Mouse (Mus musculus) hindbrain, embryonic 13.5 days (tissue): ENCODE results near the gene Dock4. TPM values are rescaled to one million over a fixed set of nuclear protein-coding genes. Genes with fewer than 3 reads are reported as not detected.

ENCODE experiments used
- ATAC-seq: fragments of 200-750 bp; cut with Nextera tagmentation; 2 replicates; pipeline ENCODE4 v1.8.0; 2017; ENCODE audit warnings: moderate TSS enrichment; ENCODE audit not compliant: low FRiP score
- H3K27ac ChIP-seq: fragments of 300-500 bp; sonication (generic); 2 replicates; pipeline ENCODE4 v1.5.1; 2015; ENCODE audit warnings: inconsistent platforms, mild to moderate bottlenecking, moderate library complexity
- H3K27me3 ChIP-seq: fragments of 300-500 bp; sonication (generic); 2 replicates; pipeline ENCODE4 v1.6.1; 2015; ENCODE audit warnings: mild to moderate bottlenecking, inconsistent platforms
- H3K36me3 ChIP-seq: fragments of 300-500 bp; sonication (generic); 2 replicates; pipeline ENCODE4 v1.6.1; 2015; ENCODE audit warnings: mild to moderate bottlenecking, inconsistent platforms
- H3K4me1 ChIP-seq: fragments of 300-500 bp; sonication (generic); replicated peaks from 2 replicates; pipeline ENCODE4 v1.6.1; 2015; ENCODE audit warnings: inconsistent platforms
- H3K4me2 ChIP-seq: fragments of 300-500 bp; sonication (generic); 2 replicates; pipeline ENCODE4 v1.6.1; 2015; ENCODE audit warnings: inconsistent platforms, mild to moderate bottlenecking, moderate library complexity
- H3K4me3 ChIP-seq: fragments of 300-500 bp; sonication (generic); 2 replicates; pipeline ENCODE4 v1.5.1; 2015; ENCODE audit warnings: mild to moderate bottlenecking, inconsistent platforms
- H3K9ac ChIP-seq: fragments of 300-500 bp; sonication (generic); 2 replicates; pipeline ENCODE4 v1.6.1; 2015; ENCODE audit warnings: mild to moderate bottlenecking, inconsistent platforms
- H3K9me3 ChIP-seq: fragments of 300-500 bp; sonication (generic); 2 replicates; pipeline ENCODE4 v1.6.1; 2016; ENCODE audit warnings: inconsistent platforms
- WGBS: fragments of 180-500 bp; shearing (Covaris S2); methylation state at CpG from one replicate; pipeline ENCODE4 v1.1.7; 2015; 5-methylcytosine and 5-hydroxymethylcytosine counted together
- polyA plus RNA-seq: library from polyadenylated mRNA; unstranded; fragments of >200 nt; fragmentation: Nextera tagmentation; extraction: Ambion mirVana; gene quantifications from 2 replicates; pipeline ENCODE4 v1.2.1, GENCODE M21; 2015

Dock4 gene
- polyA plus RNA-seq, 1 experiment from 2014 or later, result 43.4 TPM

DNA sequence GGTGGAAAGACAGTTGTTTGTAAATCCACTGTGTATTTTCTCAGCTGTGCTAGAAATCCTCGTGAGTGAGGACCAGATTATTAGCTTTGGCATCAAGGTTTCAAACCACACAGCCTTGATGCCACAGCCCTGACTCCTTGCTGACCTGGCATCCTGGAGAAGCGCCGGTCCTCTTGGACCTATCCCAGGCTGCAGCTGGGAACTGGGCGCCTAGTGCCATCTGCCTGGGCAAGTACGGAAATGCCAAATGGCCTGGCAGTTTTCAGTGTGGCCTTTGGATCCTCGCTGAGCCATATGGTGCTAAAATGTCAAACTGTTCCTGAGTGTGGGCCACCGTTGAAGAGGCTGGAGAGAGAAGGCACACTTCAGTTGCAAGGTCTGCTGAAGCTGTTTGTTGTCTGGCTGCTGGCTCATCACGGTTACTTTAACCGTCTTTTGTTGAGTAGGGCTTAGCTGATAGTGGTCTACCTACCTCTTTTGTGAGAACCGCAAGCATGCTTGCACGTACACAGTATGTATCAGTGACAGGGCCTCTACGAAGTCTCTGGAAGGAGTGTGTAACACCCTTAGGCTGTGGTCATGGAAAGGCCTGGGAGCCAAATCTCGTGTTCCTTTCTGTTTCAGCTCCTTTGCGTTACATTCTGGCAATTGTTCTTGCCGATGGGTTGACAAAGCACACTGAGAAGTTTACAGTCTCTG lies 53.3 kb downstream of the Dock4 start:
- Histone ChIP-seq H3K36me3 (no peaks in the 10 kb centered on the region), H3K9ac (no peak overlapping the region), H3K4me1 (peaks cover 44% of the 10 kb centered on the region), H3K27me3 (no peaks in the 10 kb centered on the region), H3K9me3 (no peaks in the 10 kb centered on the region), H3K4me2 (no peak overlapping the region), H3K27ac (peak overlapping the region; percentile 31; the same call in 1 of the 2 replicates), H3K4me3 (no peak overlapping the region)
- 0 out of 2 replicates have a peak, but pooled peaks have one; percentile 25 for ATAC-seq
- WGBS, result 70% methylated on average over 15 of the region's 15 CpGs

DNA sequence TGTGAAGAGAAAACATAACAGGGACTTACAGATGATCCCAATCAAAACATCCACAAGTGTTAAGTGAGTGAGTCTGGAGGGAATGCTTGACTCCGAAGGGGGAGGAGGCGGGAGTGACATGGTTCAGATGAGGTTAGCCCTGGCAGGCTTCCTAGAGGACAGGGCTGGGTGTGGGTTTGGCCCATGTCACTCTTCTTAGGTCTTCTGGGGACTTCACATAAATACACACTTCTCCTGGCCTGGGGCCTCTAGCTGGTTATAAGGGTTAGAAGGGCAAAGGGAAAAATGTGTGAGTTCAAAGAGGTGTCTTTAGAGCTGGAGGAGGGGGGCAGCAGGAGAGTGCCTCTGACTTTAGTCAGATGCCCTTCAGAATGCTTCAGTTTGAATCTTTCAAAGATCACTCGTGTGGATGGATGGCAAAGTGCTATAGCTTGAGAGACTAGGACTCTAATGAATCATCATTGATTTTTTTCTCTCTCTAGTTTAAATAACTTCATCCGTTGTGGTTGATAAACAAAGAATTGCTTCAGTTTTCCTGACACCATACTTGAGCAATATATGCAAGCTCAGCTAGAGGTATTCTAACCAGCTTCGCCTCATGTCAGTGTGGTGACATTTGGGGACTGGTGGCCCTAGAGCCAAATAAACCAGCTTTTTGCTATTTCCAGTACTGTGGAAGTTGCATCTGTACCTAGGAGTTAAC lies 54.0 kb downstream of the Dock4 start:
- Histone ChIP-seq H3K9me3 (no peaks in the 10 kb centered on the region), H3K27me3 (no peaks in the 10 kb centered on the region), H3K4me1 (peaks cover 51% of the 10 kb centered on the region), H3K4me3 (no peak overlapping the region), H3K36me3 (no peaks in the 10 kb centered on the region), H3K4me2 (no peak overlapping the region), H3K27ac (no peak overlapping the region), H3K9ac (no peak overlapping the region)
- 70% methylated on average over 5 of the region's 5 CpGs for WGBS
- ATAC-seq, result no peak

DNA sequence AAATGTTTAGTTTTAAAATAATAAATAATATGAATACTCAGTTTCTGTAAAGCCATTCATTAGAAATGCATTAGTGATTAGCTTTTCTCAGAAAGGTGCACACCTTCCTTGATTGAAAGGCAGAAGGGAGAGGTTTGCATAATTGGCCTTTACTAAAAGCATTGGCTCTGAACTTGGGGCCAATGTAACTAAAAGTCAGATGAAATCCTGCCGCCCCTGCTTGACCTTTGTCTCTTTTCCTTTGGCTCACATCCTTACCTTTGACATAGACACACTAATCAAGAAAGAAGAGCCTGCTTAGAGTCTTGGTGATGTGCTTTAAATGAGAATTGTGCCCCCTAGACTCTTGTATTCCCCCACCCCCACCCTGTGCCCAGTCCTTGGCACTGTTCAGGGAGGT lies 55.4 kb downstream of the Dock4 start:
- H3K36me3 ChIP-seq, result no peaks in the 10 kb centered on the region
- H3K4me2 ChIP-seq, result no peak overlapping the region
- H3K9me3 ChIP-seq, result no peaks in the 10 kb centered on the region
- ATAC-seq, result no peak
- 79% methylated on average over 1 of the region's 1 CpGs for WGBS
- no peak overlapping the region for H3K27ac ChIP-seq
- peaks cover 52% of the 10 kb centered on the region for H3K4me1 ChIP-seq
- no peaks in the 10 kb centered on the region for H3K27me3 ChIP-seq
- H3K9ac ChIP-seq, result no peak overlapping the region
- no peak overlapping the region for H3K4me3 ChIP-seq

DNA sequence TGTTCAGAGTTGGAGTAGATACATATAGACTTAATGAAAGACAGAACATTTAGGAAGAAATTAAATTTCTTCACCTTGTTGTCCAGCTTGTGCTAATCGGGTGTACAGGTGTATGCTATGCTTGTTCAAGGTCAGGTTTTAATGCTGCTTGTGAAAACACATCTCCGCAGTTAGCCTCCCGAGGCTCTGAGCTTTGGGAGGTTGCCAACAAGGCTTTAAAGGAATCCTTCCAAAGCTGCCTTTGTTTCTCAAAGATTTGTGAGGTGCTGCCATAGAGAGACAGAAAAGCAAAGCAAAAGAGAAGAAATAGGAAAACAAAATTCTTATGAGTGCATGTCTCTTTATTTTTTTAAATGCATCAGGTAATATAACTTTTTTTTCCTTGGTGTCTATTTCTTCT lies 57.8 kb downstream of the Dock4 start:
- ATAC-seq, result no peak
- 54% methylated on average over 3 of the region's 3 CpGs for WGBS

DNA sequence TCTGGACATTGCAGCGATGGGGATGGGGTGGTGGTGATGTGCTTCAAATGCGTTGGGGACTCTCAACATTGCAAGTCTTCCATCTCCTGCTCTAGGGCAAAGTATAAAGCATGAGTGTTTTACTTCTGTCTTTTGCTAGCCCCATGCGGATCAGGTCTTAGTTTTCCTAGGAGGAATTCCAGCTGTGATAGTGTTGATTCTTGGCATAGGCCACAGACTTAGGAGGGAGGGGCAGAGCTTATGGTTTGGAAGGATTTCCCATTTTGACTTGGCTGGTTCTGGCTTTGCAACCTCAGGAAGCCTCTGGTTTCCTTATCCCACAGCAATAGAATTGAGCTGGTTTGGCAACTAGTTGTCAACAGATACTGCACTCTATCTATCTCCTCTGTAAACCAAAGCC lies 58.9 kb downstream of the Dock4 start:
- no peak for ATAC-seq
- H3K9ac ChIP-seq, result no peak overlapping the region
- peaks cover 30% of the 10 kb centered on the region for H3K4me1 ChIP-seq
- 83% methylated on average over 3 of the region's 3 CpGs for WGBS
- no peak overlapping the region for H3K4me3 ChIP-seq
- H3K27ac ChIP-seq, result no peak overlapping the region
- no peak overlapping the region for H3K4me2 ChIP-seq
- H3K27me3 ChIP-seq, result no peaks in the 10 kb centered on the region
- no peaks in the 10 kb centered on the region for H3K36me3 ChIP-seq
- H3K9me3 ChIP-seq, result no peaks in the 10 kb centered on the region

More for the DNA sequence above, 57.8 kb downstream of the Dock4 start:
- Histone ChIP-seq H3K9ac (no peak overlapping the region), H3K36me3 (no peaks in the 10 kb centered on the region), H3K4me2 (no peak overlapping the region), H3K27me3 (no peaks in the 10 kb centered on the region), H3K9me3 (no peaks in the 10 kb centered on the region), H3K4me3 (no peak overlapping the region), H3K27ac (no peak overlapping the region), H3K4me1 (peaks cover 40% of the 10 kb centered on the region)

DNA sequence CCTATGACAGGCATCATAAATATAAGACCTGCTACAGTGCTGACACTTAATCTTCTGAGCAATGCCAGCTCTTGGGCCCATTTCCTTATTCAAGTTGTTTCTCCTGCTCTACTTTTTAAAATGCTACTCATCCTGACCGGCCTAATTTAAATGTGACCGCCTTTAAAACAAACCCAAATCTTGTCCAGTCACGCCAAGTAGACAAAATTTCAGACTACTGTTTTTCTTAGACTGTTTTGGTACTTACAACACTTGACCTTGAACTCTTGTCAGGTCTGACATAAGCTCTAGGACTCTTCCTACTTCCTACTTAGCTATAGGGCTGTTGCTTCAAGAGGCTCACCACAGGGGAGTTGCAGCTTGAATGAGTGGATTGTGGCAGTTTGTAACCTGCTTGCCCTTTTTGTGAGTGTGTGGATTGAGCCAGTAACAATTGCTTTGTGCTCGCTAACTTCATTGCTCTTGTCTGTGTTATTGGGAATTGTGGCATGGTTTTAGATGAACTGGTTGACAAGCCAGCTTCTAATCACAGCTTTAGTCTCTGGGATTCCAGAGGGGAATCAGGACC lies 62.2 kb downstream of the Dock4 start:
- no peak overlapping the region for H3K9ac ChIP-seq
- H3K4me1 ChIP-seq, result peaks cover 40% of the 10 kb centered on the region
- WGBS, result 62% methylated on average over 4 of the region's 4 CpGs
- H3K27me3 ChIP-seq, result no peaks in the 10 kb centered on the region
- no peaks in the 10 kb centered on the region for H3K36me3 ChIP-seq
- no peak overlapping the region for H3K4me2 ChIP-seq
- H3K27ac ChIP-seq, result no peak overlapping the region
- no peak overlapping the region for H3K4me3 ChIP-seq
- no peaks in the 10 kb centered on the region for H3K9me3 ChIP-seq
- ATAC-seq, result no peak

DNA sequence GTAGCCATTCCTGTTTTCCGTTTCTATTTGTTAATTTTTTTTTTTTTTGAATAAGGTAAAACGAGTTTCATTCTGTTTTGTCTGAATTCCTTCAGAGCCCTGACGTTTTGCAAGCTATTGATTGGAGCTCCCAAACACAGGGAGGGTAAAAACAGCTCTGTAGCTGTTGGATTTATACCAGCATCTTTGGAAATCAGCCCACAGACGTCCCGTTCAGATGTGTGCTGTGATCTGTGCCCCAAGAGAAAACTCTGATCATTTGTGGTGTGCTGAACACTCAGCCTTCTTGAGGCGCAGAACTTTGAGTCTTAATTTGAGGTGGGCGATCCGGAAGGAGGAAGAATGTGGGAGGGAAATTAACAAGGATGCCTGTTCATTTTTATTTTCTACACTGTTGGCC lies 62.7 kb downstream of the Dock4 start:
- Histone ChIP-seq H3K27ac (no peak overlapping the region), H3K4me1 (peaks cover 40% of the 10 kb centered on the region)
- 49% methylated on average over 8 of the region's 8 CpGs for WGBS

DNA sequence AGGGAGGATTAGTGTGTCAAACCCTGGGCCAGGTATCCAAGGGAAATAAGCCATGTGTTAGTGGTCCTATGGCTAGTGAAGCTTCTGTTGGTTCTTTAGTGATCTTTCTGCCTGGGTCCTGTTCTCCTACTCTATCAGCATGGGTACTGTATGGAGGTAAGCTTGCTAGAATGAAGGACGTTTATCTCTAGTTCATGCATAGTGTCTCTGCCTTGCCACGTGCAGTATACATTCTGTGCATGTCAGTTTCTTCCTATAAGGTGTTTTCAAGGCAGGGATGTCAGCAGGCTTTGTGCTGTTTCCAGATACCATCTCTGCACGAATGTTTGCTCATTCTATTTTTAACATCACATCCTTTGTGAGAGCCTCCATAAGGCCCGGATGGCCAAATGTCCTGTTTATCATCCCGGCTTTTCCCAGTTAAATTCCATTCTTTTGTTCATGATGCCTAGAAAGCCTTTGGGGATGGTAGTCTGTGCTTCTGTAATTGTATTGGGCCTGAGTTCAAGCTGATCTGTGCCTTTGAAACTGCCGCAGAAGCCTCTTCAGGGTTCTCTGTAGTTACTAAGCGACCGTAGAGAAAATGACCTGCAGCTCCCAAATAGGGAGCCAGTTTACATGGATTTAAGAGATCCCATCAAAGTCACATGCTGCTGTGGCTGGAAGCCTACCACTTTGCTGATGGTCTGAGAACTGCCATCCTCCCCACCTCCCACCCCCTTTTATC lies 66.1 kb downstream of the Dock4 start:
- Histone ChIP-seq H3K4me1 (peaks cover 31% of the 10 kb centered on the region), H3K36me3 (no peaks in the 10 kb centered on the region), H3K4me3 (no peak overlapping the region), H3K9ac (no peak overlapping the region; the same call in 1 of the 2 replicates), H3K9me3 (no peaks in the 10 kb centered on the region), H3K27ac (peak overlapping the region; percentile 73), H3K4me2 (no peak overlapping the region), H3K27me3 (no peaks in the 10 kb centered on the region)
- peak; percentile 62; the same call in 1 of the 2 replicates for ATAC-seq
- 43% methylated on average over 8 of the region's 8 CpGs for WGBS

More for the DNA sequence above, 62.7 kb downstream of the Dock4 start:
- Histone ChIP-seq H3K4me2 (no peak overlapping the region), H3K4me3 (no peak overlapping the region), H3K9ac (no peak overlapping the region), H3K27me3 (no peaks in the 10 kb centered on the region), H3K9me3 (no peaks in the 10 kb centered on the region), H3K36me3 (no peaks in the 10 kb centered on the region)
- ATAC-seq, result no peak

DNA sequence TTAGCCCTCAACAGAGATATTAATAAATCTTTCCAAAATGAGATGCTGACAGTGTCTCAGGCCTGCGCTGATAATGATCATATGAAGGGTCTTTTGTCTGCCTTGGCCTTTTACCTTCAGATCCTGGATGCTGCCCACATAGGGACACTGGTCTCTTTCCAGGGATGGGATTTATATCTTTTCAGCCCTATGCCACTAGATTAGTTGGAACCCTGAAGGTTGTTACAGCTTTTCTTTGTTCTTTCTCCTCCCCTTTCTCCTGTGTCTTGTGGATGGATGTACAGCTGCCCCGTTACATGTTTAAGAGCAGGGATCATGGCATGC lies 66.6 kb downstream of the Dock4 start:
- H3K36me3 ChIP-seq, result no peaks in the 10 kb centered on the region
- peaks cover 31% of the 10 kb centered on the region for H3K4me1 ChIP-seq
- H3K9ac ChIP-seq, result no peak overlapping the region
- H3K27ac ChIP-seq, result peak overlapping the region; percentile 73
- no peak overlapping the region for H3K4me2 ChIP-seq
- H3K27me3 ChIP-seq, result no peaks in the 10 kb centered on the region
- no peaks in the 10 kb centered on the region for H3K9me3 ChIP-seq
- H3K4me3 ChIP-seq, result no peak overlapping the region
- WGBS, result 47% methylated on average over 2 of the region's 2 CpGs
- ATAC-seq, result peak; percentile 30; the same call in 1 of the 2 replicates

DNA sequence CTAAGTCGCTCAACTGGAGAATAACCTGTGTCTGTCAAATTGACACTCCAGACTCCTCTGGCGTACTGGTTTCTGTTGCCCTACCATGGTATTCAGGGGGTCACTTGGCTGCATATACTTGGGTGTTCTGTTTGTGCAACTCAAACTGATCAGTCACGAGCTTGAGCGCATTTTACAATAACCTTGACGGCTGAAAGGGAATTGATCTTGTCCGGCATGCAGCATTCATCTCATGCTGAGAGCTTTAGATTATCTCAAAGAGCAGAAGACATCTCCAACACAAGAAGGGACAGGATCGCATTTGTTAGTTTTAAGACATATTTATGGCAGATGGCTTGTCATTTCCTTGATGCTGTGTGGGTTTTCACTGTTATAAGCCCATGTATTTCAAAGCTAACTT lies 67.2 kb downstream of the Dock4 start:
- WGBS, result 41% methylated on average over 7 of the region's 7 CpGs
- Histone ChIP-seq H3K27ac (peak overlapping the region; percentile 55), H3K4me1 (peaks cover 28% of the 10 kb centered on the region)

DNA sequence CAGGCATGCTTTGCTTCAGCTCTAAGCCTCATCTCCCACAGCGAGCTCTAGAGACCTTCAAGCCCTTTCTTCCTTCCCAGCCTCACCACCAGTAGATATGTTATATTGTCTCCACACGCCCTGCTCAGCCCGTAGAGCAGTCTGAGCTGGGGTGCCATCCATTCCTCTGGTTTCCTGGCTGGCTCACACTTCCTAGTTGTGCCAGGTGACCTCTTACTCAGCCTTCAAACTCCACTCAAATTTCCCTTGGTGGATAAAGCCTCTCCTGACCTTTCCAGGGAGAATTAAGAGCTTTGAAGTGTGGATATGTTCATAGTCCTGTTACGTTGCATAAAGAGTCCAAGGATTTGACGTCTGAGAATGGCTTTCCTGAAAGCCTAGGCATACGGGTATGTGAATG lies 68.3 kb downstream of the Dock4 start:
- no peak overlapping the region for H3K4me3 ChIP-seq
- no peak overlapping the region for H3K9ac ChIP-seq

More for the DNA sequence above, 67.2 kb downstream of the Dock4 start:
- no peak overlapping the region for H3K9ac ChIP-seq
- H3K27me3 ChIP-seq, result no peaks in the 10 kb centered on the region
- no peak for ATAC-seq
- H3K36me3 ChIP-seq, result no peaks in the 10 kb centered on the region
- 0 out of 2 replicates have a peak overlapping the region, but pooled peaks have one; percentile 4 for H3K4me2 ChIP-seq
- H3K4me3 ChIP-seq, result no peak overlapping the region
- no peaks in the 10 kb centered on the region for H3K9me3 ChIP-seq

DNA sequence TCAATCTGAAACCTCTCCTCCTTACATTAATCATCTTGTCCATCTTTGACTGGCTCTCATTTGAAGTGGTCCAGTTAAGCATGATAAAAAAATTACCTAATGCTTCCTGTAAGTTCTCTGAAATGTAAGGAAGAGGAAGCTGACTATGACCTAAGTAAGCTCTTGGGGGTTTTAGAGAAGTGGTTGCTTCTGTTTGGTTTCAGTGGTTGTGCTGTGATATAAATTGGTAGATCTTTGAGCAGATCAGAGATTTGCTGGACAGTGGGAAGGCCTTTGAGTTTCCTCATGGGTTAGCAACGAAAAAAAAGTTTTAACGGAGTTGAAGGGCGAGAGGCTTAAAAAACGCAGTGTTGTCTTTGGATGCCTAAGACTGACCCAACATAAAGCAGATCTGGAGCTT lies 76.7 kb downstream of the Dock4 start:
- no peak overlapping the region for H3K9ac ChIP-seq
- H3K4me2 ChIP-seq, result no peak overlapping the region
- no peaks in the 10 kb centered on the region for H3K27me3 ChIP-seq
- H3K36me3 ChIP-seq, result no peaks in the 10 kb centered on the region
- no peaks in the 10 kb centered on the region for H3K4me1 ChIP-seq
- H3K9me3 ChIP-seq, result no peaks in the 10 kb centered on the region
- 94% methylated on average over 4 of the region's 4 CpGs for WGBS
- no peak overlapping the region for H3K27ac ChIP-seq
- no peak overlapping the region for H3K4me3 ChIP-seq
- ATAC-seq, result no peak

More for the DNA sequence above, 68.3 kb downstream of the Dock4 start:
- H3K27ac ChIP-seq, result no peak overlapping the region
- H3K9me3 ChIP-seq, result no peaks in the 10 kb centered on the region
- H3K4me2 ChIP-seq, result no peak overlapping the region
- WGBS, result 77% methylated on average over 6 of the region's 6 CpGs
- no peaks in the 10 kb centered on the region for H3K27me3 ChIP-seq
- H3K4me1 ChIP-seq, result peaks cover 22% of the 10 kb centered on the region
- no peaks in the 10 kb centered on the region for H3K36me3 ChIP-seq
- ATAC-seq, result no peak
